Mouse (Mus musculus): ENCODE measurements at regions not wholly inside any gene's neighbourhood (a gene's known extent, or its start where the extent isn't known, plus 50 kb on each side); places are given as distances from the start of the nearest gene placed in this dataset.

- TF ChIP-seq CTCF (conservative IDR thresholded peaks at IDR 0.05; ENCODE audit: low read length) (no peak), NANOG (IDR thresholded peaks at IDR 0.05; ENCODE audit: borderline replicate concordance, low read length) (no peak), POU5F1 (IDR thresholded peaks at IDR 0.05; ENCODE audit: borderline replicate concordance, low read length) (no peak)
Observed at GRCm38 (mm10) chr13:106738011-106738410, 198.7 kb downstream of the Ipo11 start.
